Mouse (Mus musculus): ENCODE data around the gene Gm11034.

DNA sequence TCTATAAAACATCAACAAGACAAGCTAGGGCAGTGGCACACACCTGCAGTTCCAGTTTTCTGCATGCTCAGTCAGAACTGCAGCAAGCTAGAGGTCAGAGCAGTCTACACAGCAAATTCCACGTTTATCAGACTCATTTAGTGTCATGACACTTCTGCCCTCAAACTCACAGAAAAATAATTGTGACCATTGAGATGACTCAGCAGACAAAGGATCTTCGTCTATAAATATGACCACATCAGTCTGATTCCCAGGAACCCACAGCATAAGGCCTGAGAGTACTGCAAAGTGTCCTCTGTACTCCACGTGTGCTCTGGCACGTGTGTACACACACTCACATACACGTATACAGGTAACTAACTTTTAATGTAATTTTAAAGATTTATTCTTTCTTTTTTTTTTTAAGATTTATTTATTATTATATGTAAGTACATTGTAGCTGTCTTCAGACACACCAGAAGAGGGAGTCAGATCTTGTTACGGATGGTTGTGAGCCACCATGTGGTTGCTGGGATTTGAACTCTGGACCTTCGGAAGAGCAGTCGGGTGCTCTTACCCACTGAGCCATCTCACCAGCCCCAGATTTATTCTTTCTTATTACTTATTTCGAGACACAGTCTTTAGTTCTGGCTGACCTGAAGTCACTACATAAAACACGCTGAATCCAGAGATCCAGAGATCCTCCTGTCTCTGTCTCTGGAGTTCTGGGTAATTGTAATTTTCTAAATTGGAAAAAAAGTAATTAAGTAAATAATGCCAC lies 5.5 kb upstream of the Gm11034 start:
- no peak for TF ChIP-seq MYOD1 (IDR thresholded peaks at IDR 0.05; ENCODE audit: control insufficient read depth, insufficient read length, low read depth)
- TF ChIP-seq USF1 (IDR thresholded peaks at IDR 0.05; ENCODE audit: low read depth), result no peak
- no peak for TF ChIP-seq CTCF (IDR thresholded peaks at IDR 0.05; ENCODE audit: control insufficient read depth, insufficient read depth, insufficient read length)
- no peak for TF ChIP-seq FOSL1 (IDR thresholded peaks at IDR 0.05; ENCODE audit: insufficient read depth, low read length, poor library complexity, severe bottlenecking)

Measured in C2C12 (cell line).